17 mouse cellular contexts compared by ENCODE assay signal in the genomic region with DNA sequence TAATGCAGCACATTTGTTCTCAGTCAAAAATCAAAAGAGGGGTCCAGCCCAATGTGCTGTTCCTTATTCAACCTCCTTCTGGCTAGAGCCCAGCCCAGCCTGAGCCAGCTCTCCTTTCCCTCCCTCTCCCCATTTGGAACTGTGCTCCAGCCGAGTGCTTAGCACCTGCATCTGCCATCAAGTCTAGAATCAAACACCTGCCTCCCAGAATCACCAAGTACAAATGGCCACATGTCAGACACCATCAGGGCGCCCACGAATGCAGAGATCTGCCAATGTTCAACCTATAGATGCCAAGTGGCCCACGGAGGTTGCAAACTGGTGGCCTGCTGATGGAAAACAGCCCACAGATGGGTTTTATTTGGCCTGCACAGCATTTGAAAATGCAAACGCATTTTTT. TPM values are rescaled to one million over a fixed set of nuclear protein-coding genes. Genes with fewer than 3 reads are reported as not detected.
A peak's percentile ranks its signal among the peaks of the same experiment; 100 is the strongest.
DNase-seq lines count a peak whose midpoint lies in the region; ATAC-seq lines count a peak whose summit lies in the region.
"Had no signal": no experiment of that assay in that cellular context is flagged by ENCODE, and none has a peak within 500 bp of the region (broad histone marks: within the 10 kb centered on the region; RNA-seq: fewer than 3 reads in every experiment).

No protein-coding gene starts in this region.

- H3K4me1 ChIP-seq in embryonic facial prominence, embryonic 14.5 days (ENCODE audit: control insufficient read depth, insufficient read depth, low read length) = no peaks in the 10 kb centered on the region
- H3K4me1 ChIP-seq in embryonic facial prominence, embryonic 10.5 days = no peaks in the 10 kb centered on the region
- H3K4me1 ChIP-seq in heart, embryonic 10.5 days = peaks cover under 1% of the 10 kb centered on the region; the same call in 1 of the 2 replicates
- H3K4me1 ChIP-seq: heart, embryonic 12.5 days; kidney, embryonic 15.5 days; liver, embryonic 13.5 days; midbrain, embryonic 13.5 days had no signal

- peak; percentile 9 for DNase-seq in embryonic facial prominence, embryonic 14.5 days (ENCODE audit: low spot score)
- DNase-seq in embryonic facial prominence, embryonic 10.5 days (ENCODE audit: low spot score) = no peak
- peak; percentile 58 for DNase-seq in right cerebral cortex, adult 18-20 months
- DNase-seq in right cerebral cortex, postnatal 4 days = no peak
- DNase-seq in layer of hippocampus, adult 9-10 months (ENCODE audit: low spot score) = peak; percentile 32
- no peak for DNase-seq in testis, postnatal 10 days (ENCODE audit: low spot score)
- no peak for DNase-seq in heart, embryonic 10.5 days (ENCODE audit: low spot score)
- no peak for DNase-seq in kidney, adult 11 months
- DNase-seq: adrenal gland, postnatal 25 days; gastrocnemius, postnatal 10 days; liver, embryonic 13.5 days; thymus, adult 2 months had no signal

- H3K27ac ChIP-seq in embryonic facial prominence, embryonic 14.5 days (replicated peaks; ENCODE audit: low read depth, low read length) = no peak overlapping the region
- no peak overlapping the region for H3K27ac ChIP-seq in embryonic facial prominence, embryonic 10.5 days (replicated peaks)
- H3K27ac ChIP-seq in heart, embryonic 10.5 days = no peak overlapping the region
- H3K27ac ChIP-seq: embryonic facial prominence, embryonic 15.5 days; hindbrain, embryonic 14.5 days; kidney, embryonic 15.5 days; liver, embryonic 13.5 days; midbrain, embryonic 13.5 days had no signal

- H3K4me2 ChIP-seq in embryonic facial prominence, embryonic 14.5 days (ENCODE audit: low read depth, low read length) = no peak overlapping the region
- H3K4me2 ChIP-seq: embryonic facial prominence, embryonic 15.5 days; heart, embryonic 12.5 days; hindbrain, embryonic 14.5 days; kidney, embryonic 15.5 days; liver, embryonic 13.5 days; midbrain, embryonic 13.5 days had no signal

- H3K9me3 ChIP-seq in embryonic facial prominence, embryonic 14.5 days (ENCODE audit: control insufficient read depth, low read length) = no peaks in the 10 kb centered on the region
- H3K9me3 ChIP-seq in embryonic facial prominence, embryonic 10.5 days = no peaks in the 10 kb centered on the region
- no peaks in the 10 kb centered on the region for H3K9me3 ChIP-seq in heart, embryonic 10.5 days
- H3K9me3 ChIP-seq: embryonic facial prominence, embryonic 15.5 days; heart, embryonic 12.5 days; kidney, embryonic 15.5 days; liver, embryonic 13.5 days; midbrain, embryonic 13.5 days had no signal

- WGBS in embryonic facial prominence, embryonic 14.5 days = 60% methylated on average over 5 of the region's 5 CpGs
- whole genome bisulfite sequencing in embryonic facial prominence, embryonic 10.5 days = 76% methylated on average over 5 of the region's 5 CpGs
- 65% methylated on average over 5 of the region's 5 CpGs for WGBS in heart, embryonic 10.5 days

- no peak for ATAC-seq in embryonic facial prominence, embryonic 14.5 days (ENCODE audit: low read depth)
- ATAC-seq: midbrain, embryonic 13.5 days had no signal

- no peak overlapping the region for H3K4me3 ChIP-seq in embryonic facial prominence, embryonic 14.5 days (ENCODE audit: low read depth, low read length)
- no peak overlapping the region for H3K4me3 ChIP-seq in embryonic facial prominence, embryonic 10.5 days
- no peak overlapping the region for H3K4me3 ChIP-seq in heart, embryonic 10.5 days
- H3K4me3 ChIP-seq: embryonic facial prominence, embryonic 15.5 days; heart, embryonic 12.5 days; kidney, embryonic 15.5 days; liver, embryonic 13.5 days; midbrain, embryonic 13.5 days had no signal

- no peaks in the 10 kb centered on the region for H3K36me3 ChIP-seq in embryonic facial prominence, embryonic 14.5 days (ENCODE audit: control insufficient read depth, insufficient read depth, low read length)
- no peaks in the 10 kb centered on the region for H3K36me3 ChIP-seq in embryonic facial prominence, embryonic 10.5 days (replicated peaks)
- H3K36me3 ChIP-seq in heart, embryonic 10.5 days = no peaks in the 10 kb centered on the region
- H3K36me3 ChIP-seq: embryonic facial prominence, embryonic 15.5 days; heart, embryonic 12.5 days; kidney, embryonic 15.5 days; liver, embryonic 13.5 days; midbrain, embryonic 13.5 days had no signal

- H3K9ac ChIP-seq in embryonic facial prominence, embryonic 14.5 days (ENCODE audit: low read depth, low read length) = no peak overlapping the region
- H3K9ac ChIP-seq: embryonic facial prominence, embryonic 15.5 days; heart, embryonic 12.5 days; hindbrain, embryonic 14.5 days; kidney, embryonic 15.5 days; liver, embryonic 13.5 days; midbrain, embryonic 13.5 days had no signal

- H3K27me3 ChIP-seq in embryonic facial prominence, embryonic 14.5 days (replicated peaks; ENCODE audit: control insufficient read depth, insufficient read depth, low read length) = no peaks in the 10 kb centered on the region
- no peaks in the 10 kb centered on the region for H3K27me3 ChIP-seq in embryonic facial prominence, embryonic 10.5 days (replicated peaks; ENCODE audit: low read depth, poor library complexity, severe bottlenecking)
- no peaks in the 10 kb centered on the region for H3K27me3 ChIP-seq in heart, embryonic 10.5 days (ENCODE audit: insufficient read depth, poor library complexity, severe bottlenecking)
- H3K27me3 ChIP-seq: embryonic facial prominence, embryonic 15.5 days; heart, embryonic 12.5 days; kidney, embryonic 15.5 days; liver, embryonic 13.5 days; midbrain, embryonic 13.5 days had no signal

RNA-seq across cellular contexts. Expression of a gene that starts 18.1 kb away (rescaled TPM):
- polyA plus RNA-seq in embryonic facial prominence, embryonic 14.5 days (2014; fragmentation: Nextera tagmentation; extraction: Ambion mirVana) = not detected in 2 replicates
- polyA plus RNA-seq in embryonic facial prominence, embryonic 10.5 days (2016; fragmentation: Nextera tagmentation; extraction: Ambion mirVana) = not detected in 2 replicates
- 0.09 TPM in 1 of 2 replicates, not detected in the other for polyA plus RNA-seq in heart, embryonic 10.5 days (2016; fragmentation: Nextera tagmentation; extraction: Ambion mirVana)
- polyA plus RNA-seq: embryonic facial prominence, embryonic 15.5 days; heart, embryonic 12.5 days; hindbrain, embryonic 14.5 days; kidney, embryonic 15.5 days; liver, embryonic 13.5 days; midbrain, embryonic 13.5 days had no signal

Comparison
In these comparisons a context has a peak if more than half of its experiments do, and no peak if none do; other contexts are left out.
1. DNase-seq: peak in embryonic facial prominence, embryonic 14.5 days (single experiment), right cerebral cortex, adult 18-20 months (single experiment) and layer of hippocampus, adult 9-10 months (single experiment); none in embryonic facial prominence, embryonic 10.5 days (single experiment), right cerebral cortex, postnatal 4 days (single experiment), testis, postnatal 10 days (single experiment), heart, embryonic 10.5 days (single experiment) and kidney, adult 11 months (single experiment).